Mouse (Mus musculus) embryonic fibroblast, embryonic 13.5 days (primary cell): ENCODE data around the gene Prkcq.

Experiments used
- CTCF ChIP-seq: IDR thresholded peaks from 2 replicates; pipeline ENCODE4 v1.5.1; 2011; ENCODE audit warnings: mild to moderate bottlenecking, control low read depth, low read length, moderate library complexity, borderline replicate concordance; ENCODE audit not compliant: insufficient read depth
- POLR2A ChIP-seq: IDR thresholded peaks from 2 replicates; pipeline ENCODE4 v1.6.1; 2011; ENCODE audit warnings: low read depth, mild to moderate bottlenecking, control low read depth, low read length, moderate library complexity

DNA sequence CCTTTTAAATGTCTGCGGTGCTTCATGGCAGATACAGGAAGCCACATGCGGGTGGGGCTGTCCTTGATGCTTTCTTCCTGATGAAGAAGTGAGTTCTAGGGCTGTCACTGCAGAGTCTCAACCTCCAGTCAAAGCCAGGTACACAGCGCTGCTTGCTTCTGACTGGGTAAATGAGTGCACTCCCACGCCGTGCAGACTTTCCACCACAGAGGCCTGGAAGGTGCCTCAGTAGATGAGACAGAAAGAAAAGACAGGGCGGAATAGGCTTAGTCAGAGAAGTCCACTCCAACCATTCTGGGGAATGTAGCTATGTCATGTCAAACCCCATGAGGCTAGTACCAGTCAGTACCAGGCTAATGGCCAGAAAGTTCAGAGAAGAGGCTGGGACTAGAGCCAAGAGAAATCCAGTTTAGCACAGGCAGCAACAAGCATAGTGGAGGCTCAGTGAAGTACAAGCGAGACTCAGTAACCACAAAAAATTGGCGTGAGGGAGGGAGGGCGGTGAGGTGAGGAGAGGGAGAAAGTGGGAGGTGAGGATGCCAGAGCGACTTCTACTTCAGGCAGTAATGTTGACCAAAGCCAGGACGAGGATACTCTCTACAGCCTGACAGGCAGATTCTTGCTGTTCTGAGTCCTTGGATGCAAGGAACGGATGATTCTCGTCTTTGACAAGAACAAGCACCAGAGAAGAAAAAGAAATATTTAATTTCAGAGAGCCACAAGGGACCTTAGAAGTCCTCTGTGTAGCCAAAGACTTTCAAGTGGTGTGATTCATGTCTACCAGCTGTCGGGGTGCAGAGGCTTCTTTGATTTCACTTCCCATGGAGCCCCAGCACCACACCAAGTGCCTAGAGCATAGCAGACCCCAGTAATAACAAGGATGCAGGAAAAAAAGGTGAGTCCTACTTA lies 167.3 kb downstream of the Prkcq start:
- TF ChIP-seq POLR2A, result no peak
- no peak for TF ChIP-seq CTCF
